Mouse (Mus musculus): Measurements from ENCODE around the gene Eftud2.

GRCm38 (mm10) chr11:102819783-102820385, 60.9 kb downstream of the Eftud2 start:
- no peak for TF ChIP-seq MAFK (IDR thresholded peaks at IDR 0.05; ENCODE audit: insufficient read depth, low read depth, low read length)
- no peak for TF ChIP-seq ZNF384 (IDR thresholded peaks at IDR 0.05; ENCODE audit: low read depth, low read length)
- no peak; the same call in 1 of the 2 replicates for TF ChIP-seq HCFC1 (IDR thresholded peaks at IDR 0.05; ENCODE audit: borderline replicate concordance, insufficient read depth, low read length)
- TF ChIP-seq CHD2 (IDR thresholded peaks at IDR 0.05; ENCODE audit: low read depth, low read length), result no peak
- no peak for TF ChIP-seq ZC3H11A (IDR thresholded peaks at IDR 0.05; ENCODE audit: borderline replicate concordance, low read depth, low read length)

Measured in ES-E14 (cell line).